Mouse (Mus musculus): Measurements from ENCODE around the gene 1700080O16Rik.

DNA sequence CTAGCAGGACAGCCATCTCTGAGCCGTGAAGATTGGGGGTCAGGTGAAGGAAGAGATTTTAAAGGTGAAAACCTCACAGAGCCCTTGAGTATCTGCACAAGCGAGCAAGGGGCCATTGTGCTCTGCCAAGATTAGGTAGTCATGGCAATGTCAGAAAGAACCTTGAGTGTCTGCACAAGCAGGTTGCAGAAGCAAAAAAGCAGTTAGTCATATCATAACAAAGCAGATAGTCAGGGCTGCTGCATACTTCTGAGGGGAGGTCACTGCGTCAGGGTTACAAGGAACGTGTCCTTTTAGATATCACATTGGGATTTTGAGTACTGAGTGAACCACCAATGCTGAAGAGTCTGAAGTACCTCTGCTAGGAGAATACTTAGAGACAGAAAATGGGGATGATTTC lies 3.8 kb upstream of the 1700080O16Rik start:
- TF ChIP-seq POLR2A (IDR thresholded peaks at IDR 0.05; ENCODE audit: control insufficient read depth, extremely low read depth, insufficient read depth, low read length, poor library complexity): no peak
- no peak for TF ChIP-seq CTCF (IDR thresholded peaks at IDR 0.05; ENCODE audit: borderline replicate concordance, control insufficient read depth, extremely low read depth, insufficient read depth, low read length, poor library complexity)
